Mouse (Mus musculus) embryonic stem cell, embryonic (primary cell): ENCODE results near the gene Gm49373.

Experiments
- CTCF ChIA-PET, 4 experiments: fragments of 300-600 bp in 2 of 4; fragments of 350-600 bp in 2 of 4; sonication (Branson Sonifier 250); formaldehyde crosslinking; loops; one replicate each; lab custom pipeline; 2022; ENCODE audit warnings: inconsistent platforms in 2 of 4; lab: Charles Lee
- POLR2A ChIA-PET, 4 experiments: fragments of 300-600 bp in 2 of 4; fragments of 350-600 bp in 2 of 4; sonication (Branson Sonifier 250); formaldehyde crosslinking; loops; one replicate each; lab custom pipeline; 2022; ENCODE audit warnings: antibody characterized with exemption in 4 of 4, inconsistent platforms in 1 of 4; lab: Charles Lee

The Gm49373 gene

GRCm38 (mm10) chr9:21073044-21073840 is at the start of gene Gm49373, which contains the start of gene Fdx1l:
Gene Gm49373, minus strand, starts transcription at chr9:21073096.
Gene Fdx1l, minus strand, starts transcription at chr9:21073614.
- ChIA-PET CTCF (interaction anchor here in 2 of 4 experiments (0.6 to 1.0 kb wide), 3 partner anchors 10 to 172 kb away, joined by 3 read pairs; no protein-coding TSS in a partner anchor), POLR2A (interaction anchor here (0.6 to 15.2 kb wide), 46 partner anchors 9 to 454 kb away, joined by 3 to 353 read pairs (median 4); partner anchors contain the start of genes Gm38431 (in 3 of the 4), Raver1 (in 3 of the 4), Eif3g (in 1 of the 4) and Icam1 (in 1 of the 4))

GRCm38 (mm10) chr9:21121483-21121882 is 48.6 kb upstream of the Gm49373 start:
- POLR2A ChIA-PET: interaction anchor here in 3 of 4 experiments (0.5 to 11.2 kb wide), 21 partner anchors 9 to 116 kb away, joined by 3 to 69 read pairs (median 4); partner anchors contain the start of genes Tyk2 (in 3 of the 3), Gm38431 (in 2 of the 3), Raver1 (in 2 of the 3) and Fdx1l (in 1 of the 3)
- CTCF ChIA-PET: interaction anchor here in 2 of 4 experiments (0.6 to 1.1 kb wide), 2 partner anchors 32 to 104 kb away, joined by 3 read pairs; no protein-coding TSS in a partner anchor

GRCm38 (mm10) chr9:21117073-21117472 is 44.2 kb upstream of the Gm49373 start:
- CTCF ChIA-PET: no interaction called here
- POLR2A ChIA-PET: interaction anchor here in 3 of 4 experiments (0.9 to 11.2 kb wide), 8 partner anchors 9 to 34 kb away, joined by 3 to 69 read pairs (median 7); partner anchors contain the start of genes Gm38431 (in 3 of the 3), Raver1 (in 3 of the 3) and Tyk2 (in 1 of the 3)

- CTCF ChIA-PET: interaction anchor here in 1 of 4 experiments (0.5 to 0.6 kb wide), 2 partner anchors 112 to 239 kb away, joined by 3 to 4 read pairs; no protein-coding TSS in a partner anchor
- POLR2A ChIA-PET: interaction anchor here in 2 of 4 experiments (0.6 to 11.2 kb wide), 11 partner anchors 10 to 651 kb away, joined by 3 to 69 read pairs (median 4); partner anchors contain the start of genes Gm38431 (in 1 of the 2) and Raver1 (in 1 of the 2)
Measured at GRCm38 (mm10) chr9:21115105-21115504, 42.2 kb upstream of the Gm49373 start.

- ChIA-PET POLR2A (interaction anchor here in 3 of 4 experiments (0.8 to 11.2 kb wide), 9 partner anchors 10 to 100 kb away, joined by 3 to 69 read pairs (median 3); partner anchors contain the start of genes Gm38431 (in 2 of the 3) and Raver1 (in 2 of the 3)), CTCF (interaction anchor here in 1 of 4 experiments (0.6 kb wide), 1 partner anchor 238 kb away, joined by 4 read pairs; no protein-coding TSS in a partner anchor)
Measured at GRCm38 (mm10) chr9:21114190-21114589, 41.3 kb upstream of the Gm49373 start.

GRCm38 (mm10) chr9:21113751-21114150 is 40.9 kb upstream of the Gm49373 start:
- CTCF ChIA-PET: no interaction called here
- POLR2A ChIA-PET: interaction anchor here in 3 of 4 experiments (0.8 to 11.2 kb wide), 6 partner anchors 10 to 30 kb away, joined by 3 to 69 read pairs (median 3); partner anchors contain the start of genes Gm38431 (in 2 of the 3) and Raver1 (in 2 of the 3)

GRCm38 (mm10) chr9:21107607-21108237 is 34.8 kb upstream of the Gm49373 start:
- ChIA-PET POLR2A (interaction anchor here (0.5 to 18.0 kb wide), 17 partner anchors 7 to 230 kb away, joined by 3 to 294 read pairs (median 5); partner anchors contain the start of genes Gm38431 (in 3 of the 4) and Raver1 (in 3 of the 4)), CTCF (interaction anchor here in 3 of 4 experiments (0.5 to 1.3 kb wide), 6 partner anchors 12 to 113 kb away, joined by 3 to 4 read pairs (median 3); no protein-coding TSS in a partner anchor)

- ChIA-PET CTCF (interaction anchor here in 2 of 4 experiments (0.6 to 0.9 kb wide), 2 partner anchors 40 to 55 kb away, joined by 3 to 6 read pairs; no protein-coding TSS in a partner anchor), POLR2A (interaction anchor here (0.8 to 18.0 kb wide), 13 partner anchors 8 to 89 kb away, joined by 3 to 294 read pairs (median 6); partner anchors contain the start of genes Gm38431 (in 4 of the 4), Raver1 (in 4 of the 4), Fdx1l (in 1 of the 4) and Gm49373 (in 1 of the 4))
Measured at GRCm38 (mm10) chr9:21105760-21106564, 33.1 kb upstream of the Gm49373 start.

- CTCF ChIA-PET: interaction anchor here in 1 of 4 experiments (0.9 kb wide), 1 partner anchor 57 kb away, joined by 3 read pairs; no protein-coding TSS in a partner anchor
- POLR2A ChIA-PET: interaction anchor here in 3 of 4 experiments (0.5 to 18.0 kb wide), 14 partner anchors 7 to 177 kb away, joined by 3 to 294 read pairs (median 4); partner anchors contain the start of genes Gm38431 (in 3 of the 3), Raver1 (in 3 of the 3) and Tyk2 (in 1 of the 3)
Measured at GRCm38 (mm10) chr9:21104814-21105213, 31.9 kb upstream of the Gm49373 start.

GRCm38 (mm10) chr9:21102076-21102475 is 29.2 kb upstream of the Gm49373 start:
- ChIA-PET POLR2A (interaction anchor here in 2 of 4 experiments (14.9 to 18.0 kb wide), 2 partner anchors 11 to 15 kb away, joined by 254 to 294 read pairs; partner anchors contain the start of genes Gm38431 (in 2 of the 2) and Raver1 (in 2 of the 2)), CTCF (no interaction called here)

- ChIA-PET CTCF (interaction anchor here (0.6 to 2.1 kb wide), 15 partner anchors 9 to 442 kb away, joined by 3 to 13 read pairs (median 5); partner anchors contain the start of genes Eif3g (in 1 of the 4), Gm38431 (in 1 of the 4) and Raver1 (in 1 of the 4)), POLR2A (interaction anchor here (0.5 to 18.0 kb wide), 37 partner anchors 8 to 446 kb away, joined by 3 to 294 read pairs (median 5); partner anchors contain the start of genes Gm38431 (in 3 of the 4), Raver1 (in 3 of the 4), Fdx1l (in 2 of the 4) and Tyk2 (in 2 of the 4))
Measured at GRCm38 (mm10) chr9:21100447-21101161, 27.7 kb upstream of the Gm49373 start.

GRCm38 (mm10) chr9:21097793-21098192 is 24.9 kb upstream of the Gm49373 start:
- ChIA-PET CTCF (no interaction called here), POLR2A (interaction anchor here (0.7 to 18.0 kb wide), 13 partner anchors 7 to 220 kb away, joined by 3 to 294 read pairs (median 3); partner anchors contain the start of genes Gm38431 (in 2 of the 4), Raver1 (in 2 of the 4), Fdx1l (in 1 of the 4) and Gm49373 (in 1 of the 4))

GRCm38 (mm10) chr9:21095958-21096357 is 23.1 kb upstream of the Gm49373 start:
- ChIA-PET CTCF (interaction anchor here in 3 of 4 experiments (0.6 to 1.4 kb wide), 7 partner anchors 12 to 197 kb away, joined by 3 to 7 read pairs (median 3); partner anchors contain the start of genes Eif3g (in 1 of the 3) and Tyk2 (in 1 of the 3)), POLR2A (interaction anchor here in 3 of 4 experiments (0.6 to 18.0 kb wide), 13 partner anchors 9 to 205 kb away, joined by 3 to 294 read pairs (median 3); partner anchors contain the start of genes Fdx1l (in 2 of the 3), Gm49373 (in 2 of the 3), Icam1 (in 2 of the 3) and Gm38431 (in 1 of the 3))

GRCm38 (mm10) chr9:21093423-21093822 is 20.5 kb upstream of the Gm49373 start:
- ChIA-PET CTCF (no interaction called here), POLR2A (interaction anchor here in 3 of 4 experiments (0.5 to 14.3 kb wide), 17 partner anchors 10 to 453 kb away, joined by 3 to 353 read pairs (median 24); partner anchors contain the start of genes Fdx1l (in 2 of the 3), Gm49373 (in 2 of the 3), Angptl6 (in 1 of the 3) and Icam1 (in 1 of the 3))
